Comparison of ENCODE assay signal across 8 mouse cellular contexts in genomic region chr16:10785371-10786231, GRCm38 (mm10). TPM values are rescaled to one million over a fixed set of nuclear protein-coding genes. Genes with fewer than 3 reads are reported as not detected.
DNase-seq lines count a peak whose midpoint lies in the region; ATAC-seq and TF ChIP-seq lines count a peak whose summit lies in the region.

Socs1 (minus strand) TSS chr16:10785536.

- H3K9ac ChIP-seq in forebrain, postnatal 0 days = peak within 1 kb of the TSS; percentile 62
- H3K9ac ChIP-seq in lung, postnatal 0 days (replicated peaks; ENCODE audit: low read depth) = peak within 1 kb of the TSS; percentile 69

- H3K36me3 ChIP-seq in forebrain, postnatal 0 days (ENCODE audit: insufficient read depth) = no peaks in the 10 kb centered on the region
- H3K36me3 ChIP-seq in lung, postnatal 0 days (ENCODE audit: insufficient read depth, low read length) = no peaks in the 10 kb centered on the region

- peak; percentile 87 for ATAC-seq in forebrain, postnatal 0 days
- ATAC-seq in lung, postnatal 0 days = peak; percentile 89

- H3K9me3 ChIP-seq in forebrain, postnatal 0 days (ENCODE audit: low read length) = no peaks in the 10 kb centered on the region
- H3K9me3 ChIP-seq in lung, postnatal 0 days (ENCODE audit: low read length) = no peaks in the 10 kb centered on the region

- peak within 1 kb of the TSS; percentile 99 for H3K4me2 ChIP-seq in forebrain, postnatal 0 days (ENCODE audit: low read depth)
- H3K4me2 ChIP-seq in lung, postnatal 0 days (replicated peaks; ENCODE audit: low read depth, low read length) = peak within 1 kb of the TSS; percentile 98

- DNase-seq in MEL-GATA-1-ER (ENCODE audit: extremely low read depth, low read depth) = peak; percentile 77
- DNase-seq in cerebellum, adult 2 months = peak; percentile 75 to 77
- peak; percentile 87 for DNase-seq in forebrain, postnatal 0 days
- DNase-seq in heart, postnatal 4 days = peak; percentile 90
- DNase-seq in layer of hippocampus, adult 9-11 months = peak; percentile 84
- peak; percentile 97 for DNase-seq in lung, postnatal 0 days (ENCODE audit: low spot score)
- peak; percentile 76 for DNase-seq in ovary, postnatal 14 days (ENCODE audit: low spot score)
- peak; percentile 97 for DNase-seq in thymus, postnatal 14 days

- no peak for TF ChIP-seq CTCF in cerebellum, adult 2 months (IDR thresholded peaks at IDR 0.05; ENCODE audit: borderline replicate concordance, insufficient read depth, low read depth, low read length)
- no peak for TF ChIP-seq CTCF in forebrain, postnatal 0 days (IDR thresholded peaks at IDR 0.05; ENCODE audit: low read depth)
- no peak for TF ChIP-seq CTCF in lung, postnatal 0 days (IDR thresholded peaks at IDR 0.05)

- TF ChIP-seq POLR2A in cerebellum, adult 2 months (IDR thresholded peaks at IDR 0.05; ENCODE audit: borderline replicate concordance, insufficient read depth, low read length) = peak; percentile 38; the same call in 1 of the 2 replicates

- peak within 1 kb of the TSS; percentile 92 for H3K4me3 ChIP-seq in cerebellum, adult 2 months (replicated peaks; ENCODE audit: insufficient read depth, low read depth, low read length)
- H3K4me3 ChIP-seq in forebrain, postnatal 0 days (ENCODE audit: low read depth, low read length) = peak within 1 kb of the TSS; percentile 64
- peak within 1 kb of the TSS; percentile 81 for H3K4me3 ChIP-seq in lung, postnatal 0 days (ENCODE audit: low read depth, low read length)

- no peaks in the 10 kb centered on the region for H3K4me1 ChIP-seq in cerebellum, adult 2 months (ENCODE audit: control insufficient read depth, insufficient read depth, low read length)
- no peaks in the 10 kb centered on the region for H3K4me1 ChIP-seq in forebrain, postnatal 0 days (ENCODE audit: insufficient read depth)
- peaks cover 10% of the 10 kb centered on the region; the same call in 1 of the 2 replicates for H3K4me1 ChIP-seq in lung, postnatal 0 days (ENCODE audit: insufficient read depth, low read depth, low read length)

- H3K27me3 ChIP-seq in cerebellum, adult 2 months (ENCODE audit: control insufficient read depth, insufficient read depth, low read length) = no peaks in the 10 kb centered on the region
- peaks cover 5% of the 10 kb centered on the region; the same call in 1 of the 2 replicates for H3K27me3 ChIP-seq in forebrain, postnatal 0 days (ENCODE audit: insufficient read depth, low read length)
- no peaks in the 10 kb centered on the region for H3K27me3 ChIP-seq in lung, postnatal 0 days (replicated peaks; ENCODE audit: insufficient read depth, low read length)

- H3K27ac ChIP-seq in cerebellum, adult 2 months (ENCODE audit: insufficient read depth, low read length) = peak within 1 kb of the TSS; percentile 76
- peak within 1 kb of the TSS; percentile 76 for H3K27ac ChIP-seq in forebrain, postnatal 0 days (ENCODE audit: low read depth, low read length)
- H3K27ac ChIP-seq in lung, postnatal 0 days (ENCODE audit: low read length) = peak within 1 kb of the TSS; percentile 96

- peak; percentile 45; the same call in 1 of the 2 replicates for TF ChIP-seq EP300 in lung, postnatal 0 days (IDR thresholded peaks at IDR 0.05)

- WGBS in cerebellum, adult 2 months = under 1% methylated on average over 59 of the region's 59 CpGs
- 1% methylated on average over 53 of the region's 59 CpGs for WGBS in forebrain, postnatal 0 days
- WGBS in lung, postnatal 0 days = under 1% methylated on average over 46 of the region's 59 CpGs

RNA-seq across cellular contexts. Expression of gene Socs1, which starts in this region (rescaled TPM):
- 1.1 and 1.3 TPM in 2 replicates for polyA plus RNA-seq in cerebellum, adult 2 months (2012; rRNA removed)
- total RNA-seq in forebrain, postnatal 0 days (2014; rRNA removed) = 1.5 and 4.0 TPM in 2 replicates
- polyA plus RNA-seq in forebrain, postnatal 0 days (2015; fragmentation: Nextera tagmentation; extraction: Ambion mirVana) = 2.6 and 2.7 TPM in 2 replicates
- total RNA-seq in heart, postnatal 4 days (2021) = 1 to 10 TPM; 1.6 TPM
- polyA plus RNA-seq in lung, postnatal 0 days (2015; fragmentation: Nextera tagmentation; extraction: Ambion mirVana) = 9.0 and 13.4 TPM in 2 replicates

Comparison
In these comparisons a context has a peak if more than half of its experiments do, and no peak if none do; other contexts are left out.
1. Peak in every context shown above with its lines: DNase-seq, ATAC-seq, H3K4me3 ChIP-seq and H3K27ac ChIP-seq.